Mouse (Mus musculus) lung, embryonic 15.5 days (tissue): ENCODE data around the gene Cald1. TPM values are rescaled to one million over a fixed set of nuclear protein-coding genes. Genes with fewer than 3 reads are reported as not detected.

Experiments used
- ATAC-seq: fragments of 200-750 bp; cut with Nextera tagmentation; 2 replicates; pipeline ENCODE4 v1.8.0; 2017; ENCODE audit warnings: moderate number of reproducible peaks, borderline replicate concordance; ENCODE audit not compliant: low FRiP score, low TSS enrichment; ENCODE audit errors: extremely low read depth
- H3K27ac ChIP-seq: fragments of 300-500 bp; sonication (generic); 2 replicates; pipeline ENCODE4 v1.5.1; 2015; ENCODE audit warnings: moderate library complexity, mild to moderate bottlenecking, inconsistent platforms
- H3K27me3 ChIP-seq: fragments of 300-500 bp; sonication (generic); 2 replicates; pipeline ENCODE4 v1.6.1; 2015; ENCODE audit warnings: inconsistent platforms
- H3K36me3 ChIP-seq: fragments of 300-500 bp; sonication (generic); 2 replicates; pipeline ENCODE4 v1.6.1; 2015; ENCODE audit warnings: inconsistent platforms
- H3K4me1 ChIP-seq: fragments of 300-500 bp; sonication (generic); 2 replicates; pipeline ENCODE4 v1.6.1; 2015; ENCODE audit warnings: inconsistent platforms
- H3K4me2 ChIP-seq: fragments of 300-500 bp; sonication (generic); 2 replicates; pipeline ENCODE4 v1.6.1; 2015; ENCODE audit warnings: inconsistent platforms, mild to moderate bottlenecking, moderate library complexity
- H3K4me3 ChIP-seq: fragments of 300-500 bp; sonication (generic); 2 replicates; pipeline ENCODE4 v1.5.1; 2015; ENCODE audit warnings: mild to moderate bottlenecking, inconsistent platforms
- H3K9ac ChIP-seq: fragments of 300-500 bp; sonication (generic); 2 replicates; pipeline ENCODE4 v1.6.1; 2015; ENCODE audit warnings: inconsistent platforms
- H3K9me3 ChIP-seq: fragments of 300-500 bp; sonication (generic); 2 replicates; pipeline ENCODE4 v1.6.1; 2016; ENCODE audit warnings: inconsistent platforms
- WGBS: fragments of 180-500 bp; shearing (Covaris S2); methylation state at CpG from one replicate; pipeline ENCODE4 v1.1.7; 2015; 5-methylcytosine and 5-hydroxymethylcytosine counted together
- polyA plus RNA-seq: library from polyadenylated mRNA; unstranded; fragments of >200 nt; fragmentation: Nextera tagmentation; extraction: Ambion mirVana; gene quantifications from 2 replicates; pipeline ENCODE4 v1.2.1, GENCODE M21; 2015

The Cald1 gene
- polyA plus RNA-seq, 1 experiment from 2014 or later: 292 TPM

GRCm38 (mm10) chr6:34593353-34593752 lies 4.9 kb upstream of the Cald1 start:
- ATAC-seq: no peak
- WGBS: 80% methylated on average over 1 of the region's 1 CpGs
- H3K4me1 ChIP-seq: peaks cover 18% of the 10 kb centered on the region

GRCm38 (mm10) chr6:34597316-34597715 lies 984 bp upstream of the Cald1 start:
- H3K9me3 ChIP-seq: no peaks in the 10 kb centered on the region
- no peak overlapping the region for H3K9ac ChIP-seq
- ATAC-seq: no peak
- H3K27ac ChIP-seq: peak overlapping the region; percentile 81; the same call in 1 of the 2 replicates
- H3K4me3 ChIP-seq: no peak overlapping the region
- H3K36me3 ChIP-seq: no peaks in the 10 kb centered on the region
- no peak overlapping the region; the same call in 1 of the 2 replicates for H3K4me2 ChIP-seq
- WGBS: 46% methylated on average over 3 of the region's 3 CpGs
- H3K27me3 ChIP-seq: no peaks in the 10 kb centered on the region
- H3K4me1 ChIP-seq: peaks cover 29% of the 10 kb centered on the region

More at GRCm38 (mm10) chr6:34593353-34593752, 4.9 kb upstream of the Cald1 start:
- Histone ChIP-seq H3K4me2 (no peak overlapping the region), H3K27ac (no peak overlapping the region), H3K27me3 (no peaks in the 10 kb centered on the region), H3K9me3 (no peaks in the 10 kb centered on the region), H3K36me3 (no peaks in the 10 kb centered on the region), H3K9ac (no peak overlapping the region), H3K4me3 (no peak overlapping the region)

GRCm38 (mm10) chr6:34599171-34599570 lies 871 bp downstream of the Cald1 start:
- Histone ChIP-seq H3K4me1 (peaks cover 43% of the 10 kb centered on the region), H3K27me3 (no peaks in the 10 kb centered on the region), H3K36me3 (no peaks in the 10 kb centered on the region), H3K4me3 (peak overlapping the region; percentile 43), H3K9ac (peak overlapping the region; percentile 36), H3K27ac (peak overlapping the region; percentile 81), H3K4me2 (peak overlapping the region; percentile 49), H3K9me3 (no peaks in the 10 kb centered on the region)
- 21% methylated on average over 9 of the region's 9 CpGs for WGBS
- no peak for ATAC-seq

- peak overlapping the region; percentile 49 for H3K4me2 ChIP-seq
- H3K36me3 ChIP-seq: no peaks in the 10 kb centered on the region
- H3K9ac ChIP-seq: peak overlapping the region; percentile 36
- H3K4me3 ChIP-seq: peak overlapping the region; percentile 43
- peaks cover 48% of the 10 kb centered on the region for H3K4me1 ChIP-seq
- ATAC-seq: peak; percentile 41; the same call in 1 of the 2 replicates
- WGBS: 13% methylated on average over 10 of the region's 10 CpGs
- no peaks in the 10 kb centered on the region for H3K9me3 ChIP-seq
- peak overlapping the region; percentile 81 for H3K27ac ChIP-seq
- H3K27me3 ChIP-seq: no peaks in the 10 kb centered on the region
Measured at GRCm38 (mm10) chr6:34599631-34600111, 1.4 kb downstream of the Cald1 start.

- H3K4me1 ChIP-seq: peaks cover 56% of the 10 kb centered on the region
- peak overlapping the region; percentile 49 for H3K4me2 ChIP-seq
- 69% methylated on average over 4 of the region's 4 CpGs for WGBS
- no peaks in the 10 kb centered on the region for H3K27me3 ChIP-seq
- H3K36me3 ChIP-seq: no peaks in the 10 kb centered on the region
- no peak overlapping the region for H3K9ac ChIP-seq
- no peak overlapping the region for H3K27ac ChIP-seq
- H3K9me3 ChIP-seq: no peaks in the 10 kb centered on the region
- ATAC-seq: no peak
- peak overlapping the region; percentile 4 for H3K4me3 ChIP-seq
Measured at GRCm38 (mm10) chr6:34600850-34601249, 2.5 kb downstream of the Cald1 start.

- ATAC-seq: no peak
- WGBS: 73% methylated on average over 2 of the region's 2 CpGs
- Histone ChIP-seq H3K4me2 (no peak overlapping the region), H3K27me3 (no peaks in the 10 kb centered on the region), H3K9ac (no peak overlapping the region), H3K4me3 (no peak overlapping the region), H3K4me1 (peaks cover 60% of the 10 kb centered on the region), H3K27ac (no peak overlapping the region), H3K9me3 (no peaks in the 10 kb centered on the region), H3K36me3 (no peaks in the 10 kb centered on the region)
Measured at GRCm38 (mm10) chr6:34602091-34602490, 3.8 kb downstream of the Cald1 start.

GRCm38 (mm10) chr6:34606407-34606806 lies 8.1 kb downstream of the Cald1 start:
- 18% methylated on average over 4 of the region's 4 CpGs for WGBS
- ATAC-seq: no peak
- no peak overlapping the region for H3K4me2 ChIP-seq
- H3K4me1 ChIP-seq: peaks cover 77% of the 10 kb centered on the region
- H3K9ac ChIP-seq: no peak overlapping the region
- no peaks in the 10 kb centered on the region for H3K9me3 ChIP-seq
- H3K4me3 ChIP-seq: no peak overlapping the region
- peak overlapping the region; percentile 74 for H3K27ac ChIP-seq
- no peaks in the 10 kb centered on the region for H3K27me3 ChIP-seq
- no peaks in the 10 kb centered on the region for H3K36me3 ChIP-seq

GRCm38 (mm10) chr6:34608603-34609002 lies 10.3 kb downstream of the Cald1 start:
- no peaks in the 10 kb centered on the region for H3K9me3 ChIP-seq
- H3K9ac ChIP-seq: no peak overlapping the region
- no peak overlapping the region for H3K4me3 ChIP-seq
- H3K4me1 ChIP-seq: peaks cover 73% of the 10 kb centered on the region
- H3K27me3 ChIP-seq: no peaks in the 10 kb centered on the region
- no peak overlapping the region for H3K4me2 ChIP-seq
- peak; percentile 43; the same call in 1 of the 2 replicates for ATAC-seq
- WGBS: 72% methylated on average over 3 of the region's 3 CpGs
- H3K27ac ChIP-seq: peak overlapping the region; percentile 93
- H3K36me3 ChIP-seq: no peaks in the 10 kb centered on the region

GRCm38 (mm10) chr6:34609892-34610829 lies 11.9 kb downstream of the Cald1 start:
- no peaks in the 10 kb centered on the region for H3K27me3 ChIP-seq
- H3K36me3 ChIP-seq: no peaks in the 10 kb centered on the region
- peak overlapping the region; percentile 13 for H3K9ac ChIP-seq
- peak overlapping the region; percentile 93 for H3K27ac ChIP-seq
- ATAC-seq: peak; percentile 89
- H3K4me2 ChIP-seq: peak overlapping the region; percentile 52
- peaks cover 59% of the 10 kb centered on the region for H3K4me1 ChIP-seq
- WGBS: 12% methylated on average over 24 of the region's 24 CpGs
- H3K4me3 ChIP-seq: no peak overlapping the region
- no peaks in the 10 kb centered on the region for H3K9me3 ChIP-seq

- no peak overlapping the region for H3K4me2 ChIP-seq
- WGBS: 83% methylated on average over 5 of the region's 5 CpGs
- H3K27ac ChIP-seq: no peak overlapping the region
- no peaks in the 10 kb centered on the region for H3K27me3 ChIP-seq
- no peak overlapping the region for H3K9ac ChIP-seq
- H3K4me3 ChIP-seq: no peak overlapping the region
- H3K36me3 ChIP-seq: no peaks in the 10 kb centered on the region
- no peaks in the 10 kb centered on the region for H3K9me3 ChIP-seq
- ATAC-seq: no peak
- peaks cover 40% of the 10 kb centered on the region for H3K4me1 ChIP-seq
Measured at GRCm38 (mm10) chr6:34613122-34613521, 14.8 kb downstream of the Cald1 start.

- Histone ChIP-seq H3K9me3 (no peaks in the 10 kb centered on the region), H3K4me3 (no peak overlapping the region), H3K4me2 (no peak overlapping the region), H3K27ac (no peak overlapping the region), H3K9ac (no peak overlapping the region), H3K4me1 (peaks cover 27% of the 10 kb centered on the region), H3K36me3 (no peaks in the 10 kb centered on the region), H3K27me3 (no peaks in the 10 kb centered on the region)
- no peak for ATAC-seq
- WGBS: 76% methylated on average over 3 of the region's 3 CpGs
Measured at GRCm38 (mm10) chr6:34615419-34615818, 17.1 kb downstream of the Cald1 start.

- Histone ChIP-seq H3K4me3 (no peak overlapping the region), H3K4me1 (peaks cover 23% of the 10 kb centered on the region), H3K27me3 (no peaks in the 10 kb centered on the region), H3K9ac (no peak overlapping the region), H3K27ac (no peak overlapping the region), H3K9me3 (no peaks in the 10 kb centered on the region), H3K4me2 (no peak overlapping the region), H3K36me3 (no peaks in the 10 kb centered on the region)
- no peak for ATAC-seq
- 81% methylated on average over 2 of the region's 2 CpGs for WGBS
Measured at GRCm38 (mm10) chr6:34619494-34619893, 21.2 kb downstream of the Cald1 start.
